Mouse (Mus musculus): Measurements from ENCODE around the gene Limch1.

Limch1 gene

GRCm38 (mm10) chr5:66855358-66856107 is 109.9 kb downstream of the Limch1 start:
- TF ChIP-seq CTCF (conservative IDR thresholded peaks at IDR 0.05; ENCODE audit: low read length) (no peak), POU5F1 (IDR thresholded peaks at IDR 0.05; ENCODE audit: borderline replicate concordance, low read length) (no peak), NANOG (IDR thresholded peaks at IDR 0.05; ENCODE audit: borderline replicate concordance, low read length) (no peak)
- Histone ChIP-seq H3K36me3 (ENCODE audit: insufficient read depth, low read length) (no peaks in the 10 kb centered on the region), H3K27me3 (ENCODE audit: insufficient read depth, low read length) (no peaks in the 10 kb centered on the region), H3K4me1 (replicated peaks; ENCODE audit: low read depth, low read length) (no peaks in the 10 kb centered on the region), H3K9me3 (ENCODE audit: low read length) (peaks cover 14% of the 10 kb centered on the region), H3K4me3 (replicated peaks; ENCODE audit: low read length) (no peak overlapping the region)

DNA sequence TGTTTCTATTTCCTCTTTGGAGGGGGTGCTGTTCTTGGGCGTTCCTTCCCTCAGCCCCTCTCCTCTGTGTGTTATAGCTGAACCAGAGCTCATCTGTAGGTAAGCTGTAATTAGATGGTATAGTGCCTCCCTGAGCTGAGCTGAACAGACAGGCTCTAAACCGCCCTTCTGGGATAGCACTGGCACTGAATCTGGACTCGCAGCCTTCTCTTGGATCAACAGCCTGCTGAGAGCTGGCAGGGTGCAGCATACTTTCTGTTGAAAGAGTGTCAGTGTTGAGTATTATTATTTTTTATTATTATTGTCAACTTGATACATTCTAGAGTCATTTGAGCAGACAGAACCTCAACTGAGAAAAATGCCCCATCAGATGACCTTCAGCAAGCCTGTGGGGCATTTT is 113.9 kb downstream of the Limch1 start:
- no peaks in the 10 kb centered on the region for H3K9me3 ChIP-seq (ENCODE audit: low read length)
- no peaks in the 10 kb centered on the region for H3K4me1 ChIP-seq (replicated peaks; ENCODE audit: low read depth, low read length)
- H3K4me3 ChIP-seq (replicated peaks; ENCODE audit: low read length), result no peak overlapping the region
- no peaks in the 10 kb centered on the region for H3K36me3 ChIP-seq (ENCODE audit: insufficient read depth, low read length)
- TF ChIP-seq CTCF (conservative IDR thresholded peaks at IDR 0.05; ENCODE audit: low read length) (no peak), NANOG (IDR thresholded peaks at IDR 0.05; ENCODE audit: borderline replicate concordance, low read length) (no peak), POU5F1 (IDR thresholded peaks at IDR 0.05; ENCODE audit: borderline replicate concordance, low read length) (no peak)
- H3K27me3 ChIP-seq (ENCODE audit: insufficient read depth, low read length), result no peaks in the 10 kb centered on the region

DNA sequence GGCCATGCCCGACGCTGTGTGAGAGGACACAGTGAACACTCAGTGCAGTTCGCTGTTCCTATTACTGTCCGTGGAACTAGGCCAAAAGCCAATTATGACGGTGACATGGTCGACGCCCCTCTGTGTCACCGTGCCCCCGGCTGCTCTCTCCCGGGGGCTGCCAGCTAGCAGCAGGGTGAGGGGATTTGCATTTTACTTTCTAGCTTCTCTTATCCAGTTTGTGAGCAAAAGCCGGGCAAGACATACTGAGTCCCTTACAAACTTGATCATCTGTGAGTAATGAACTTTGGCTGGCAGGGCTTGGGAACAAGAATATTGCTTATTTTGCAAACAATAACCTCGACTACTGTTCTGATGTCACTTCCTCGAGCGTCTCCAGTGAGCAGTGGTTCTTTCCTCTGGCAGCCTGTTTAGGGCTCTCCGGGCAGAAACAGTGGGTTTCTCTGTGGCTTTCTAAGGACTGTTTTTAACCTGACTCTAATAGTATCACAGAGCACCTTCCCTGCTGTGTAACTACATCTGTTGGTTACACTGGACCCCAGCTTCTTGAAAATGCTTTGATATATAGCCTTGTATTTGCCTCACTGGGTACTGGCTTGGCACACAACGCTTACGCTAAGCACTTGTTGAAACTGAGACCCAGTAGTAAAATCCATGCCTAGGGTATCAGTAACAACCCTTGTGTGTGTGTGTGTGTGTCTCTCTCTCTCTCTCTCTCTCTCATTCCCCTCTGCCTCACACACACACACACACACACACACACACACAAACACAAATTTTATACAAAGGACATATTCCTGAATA is 115.8 kb downstream of the Limch1 start:
- Histone ChIP-seq H3K4me1 (replicated peaks; ENCODE audit: low read depth, low read length) (no peaks in the 10 kb centered on the region), H3K27me3 (ENCODE audit: insufficient read depth, low read length) (no peaks in the 10 kb centered on the region), H3K4me3 (replicated peaks; ENCODE audit: low read length) (no peak overlapping the region), H3K36me3 (ENCODE audit: insufficient read depth, low read length) (no peaks in the 10 kb centered on the region), H3K9me3 (ENCODE audit: low read length) (no peaks in the 10 kb centered on the region)
- TF ChIP-seq NANOG (IDR thresholded peaks at IDR 0.05; ENCODE audit: borderline replicate concordance, low read length) (no peak), POU5F1 (IDR thresholded peaks at IDR 0.05; ENCODE audit: borderline replicate concordance, low read length) (no peak), CTCF (conservative IDR thresholded peaks at IDR 0.05; ENCODE audit: low read length) (no peak)

- Histone ChIP-seq H3K4me3 (replicated peaks; ENCODE audit: low read length) (no peak overlapping the region), H3K36me3 (ENCODE audit: insufficient read depth, low read length) (no peaks in the 10 kb centered on the region), H3K9me3 (ENCODE audit: low read length) (no peaks in the 10 kb centered on the region), H3K4me1 (replicated peaks; ENCODE audit: low read depth, low read length) (no peaks in the 10 kb centered on the region), H3K27me3 (ENCODE audit: insufficient read depth, low read length) (no peaks in the 10 kb centered on the region)
- TF ChIP-seq CTCF (conservative IDR thresholded peaks at IDR 0.05; ENCODE audit: low read length), result no peak
- TF ChIP-seq NANOG (IDR thresholded peaks at IDR 0.05; ENCODE audit: borderline replicate concordance, low read length), result no peak
- no peak for TF ChIP-seq POU5F1 (IDR thresholded peaks at IDR 0.05; ENCODE audit: borderline replicate concordance, low read length)
Measured at GRCm38 (mm10) chr5:66862151-66862550, 116.5 kb downstream of the Limch1 start.

DNA sequence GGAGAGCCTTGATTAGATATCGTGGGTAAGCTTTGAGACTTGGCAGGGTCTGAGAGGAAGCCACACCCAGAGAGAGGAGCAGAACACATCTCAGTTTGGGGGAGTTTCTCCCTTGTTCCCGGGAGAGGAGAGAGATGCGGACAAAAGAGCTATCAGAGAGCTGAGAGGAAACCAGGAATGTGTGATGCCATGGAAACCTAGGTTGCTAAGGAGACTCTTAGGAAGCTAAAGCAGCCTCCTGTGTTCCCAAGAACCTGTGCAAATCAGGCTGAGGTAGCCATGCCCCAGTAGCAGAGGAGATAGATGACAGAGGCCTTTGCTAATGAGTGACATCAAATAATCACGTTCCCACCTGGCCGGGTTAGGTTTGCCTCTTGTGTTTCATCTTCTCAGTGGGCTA is 119.6 kb downstream of the Limch1 start:
- no peaks in the 10 kb centered on the region for H3K9me3 ChIP-seq (ENCODE audit: low read length)
- H3K4me3 ChIP-seq (replicated peaks; ENCODE audit: low read length), result no peak overlapping the region
- 0 out of 2 replicates have a peak, but pooled peaks cover 3% of the 10 kb centered on the region for H3K27me3 ChIP-seq (ENCODE audit: insufficient read depth, low read length)
- no peaks in the 10 kb centered on the region for H3K4me1 ChIP-seq (replicated peaks; ENCODE audit: low read depth, low read length)
- no peak for TF ChIP-seq CTCF (conservative IDR thresholded peaks at IDR 0.05; ENCODE audit: low read length)
- no peak for TF ChIP-seq NANOG (IDR thresholded peaks at IDR 0.05; ENCODE audit: borderline replicate concordance, low read length)
- TF ChIP-seq POU5F1 (IDR thresholded peaks at IDR 0.05; ENCODE audit: borderline replicate concordance, low read length), result no peak
- H3K36me3 ChIP-seq (ENCODE audit: insufficient read depth, low read length), result no peaks in the 10 kb centered on the region

DNA sequence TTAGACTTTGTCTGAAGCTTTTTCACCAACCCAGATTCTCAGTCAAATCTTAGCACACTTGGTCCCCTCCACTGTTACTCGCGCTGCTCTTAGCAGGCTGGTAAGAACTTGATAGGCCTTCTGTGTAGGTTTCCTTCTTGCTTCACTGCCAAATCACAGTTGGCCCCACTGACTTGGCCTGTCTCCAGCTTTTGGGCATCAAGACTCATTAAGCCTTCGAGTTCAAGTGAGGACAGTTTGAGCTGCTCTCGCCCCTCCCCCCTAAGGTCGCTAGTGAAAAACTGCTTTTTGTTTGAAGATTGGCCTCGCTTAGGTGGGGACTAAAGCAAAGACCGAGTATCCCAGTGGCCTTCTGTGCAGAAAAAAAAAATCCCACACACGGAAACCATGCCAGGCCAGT is 120.4 kb downstream of the Limch1 start:
- TF ChIP-seq NANOG (IDR thresholded peaks at IDR 0.05; ENCODE audit: borderline replicate concordance, low read length) (no peak), CTCF (conservative IDR thresholded peaks at IDR 0.05; ENCODE audit: low read length) (no peak), POU5F1 (IDR thresholded peaks at IDR 0.05; ENCODE audit: borderline replicate concordance, low read length) (no peak)
- H3K9me3 ChIP-seq (ENCODE audit: low read length), result no peaks in the 10 kb centered on the region
- 0 out of 2 replicates have a peak, but pooled peaks cover 3% of the 10 kb centered on the region for H3K27me3 ChIP-seq (ENCODE audit: insufficient read depth, low read length)
- H3K4me3 ChIP-seq (replicated peaks; ENCODE audit: low read length), result no peak overlapping the region
- H3K36me3 ChIP-seq (ENCODE audit: insufficient read depth, low read length), result no peaks in the 10 kb centered on the region
- no peaks in the 10 kb centered on the region for H3K4me1 ChIP-seq (replicated peaks; ENCODE audit: low read depth, low read length)

GRCm38 (mm10) chr5:66869545-66869944 is 123.9 kb downstream of the Limch1 start:
- Histone ChIP-seq H3K9me3 (ENCODE audit: low read length) (no peaks in the 10 kb centered on the region), H3K36me3 (ENCODE audit: insufficient read depth, low read length) (no peaks in the 10 kb centered on the region), H3K27me3 (ENCODE audit: insufficient read depth, low read length) (0 out of 2 replicates have a peak, but pooled peaks cover 3% of the 10 kb centered on the region), H3K4me1 (replicated peaks; ENCODE audit: low read depth, low read length) (no peaks in the 10 kb centered on the region), H3K4me3 (replicated peaks; ENCODE audit: low read length) (no peak overlapping the region)
- TF ChIP-seq NANOG (IDR thresholded peaks at IDR 0.05; ENCODE audit: borderline replicate concordance, low read length) (no peak), POU5F1 (IDR thresholded peaks at IDR 0.05; ENCODE audit: borderline replicate concordance, low read length) (no peak), CTCF (conservative IDR thresholded peaks at IDR 0.05; ENCODE audit: low read length) (no peak)

DNA sequence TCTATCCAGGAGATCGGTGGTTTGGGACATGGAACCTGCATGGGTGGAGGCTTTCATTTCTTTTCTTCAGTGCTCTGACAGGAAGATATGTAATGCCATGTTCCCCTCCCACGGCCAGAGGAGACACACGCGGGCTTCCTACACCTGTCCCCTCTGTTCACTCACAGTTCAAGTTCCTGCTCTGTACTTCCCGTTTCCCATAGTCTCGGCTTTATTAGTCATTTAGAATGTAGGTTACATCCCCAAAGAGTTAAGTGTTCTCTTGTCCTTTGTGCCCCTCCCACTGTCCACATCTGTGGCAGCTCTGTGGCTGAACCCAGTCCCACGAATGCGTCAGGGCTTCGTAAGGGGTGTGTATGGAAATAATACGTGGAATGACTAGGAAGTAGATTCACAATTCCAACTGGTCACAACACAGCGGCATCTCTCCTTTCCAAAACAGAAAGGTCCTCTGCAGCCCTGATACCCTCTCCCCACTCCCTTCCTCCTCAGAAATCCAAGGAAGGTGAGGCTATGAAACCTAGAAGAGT is 126.0 kb downstream of the Limch1 start:
- Histone ChIP-seq H3K36me3 (ENCODE audit: insufficient read depth, low read length) (no peaks in the 10 kb centered on the region), H3K9me3 (ENCODE audit: low read length) (no peaks in the 10 kb centered on the region), H3K27me3 (ENCODE audit: insufficient read depth, low read length) (0 out of 2 replicates have a peak, but pooled peaks cover 3% of the 10 kb centered on the region), H3K4me3 (replicated peaks; ENCODE audit: low read length) (no peak overlapping the region), H3K4me1 (replicated peaks; ENCODE audit: low read depth, low read length) (no peaks in the 10 kb centered on the region)
- TF ChIP-seq CTCF (conservative IDR thresholded peaks at IDR 0.05; ENCODE audit: low read length) (no peak), NANOG (IDR thresholded peaks at IDR 0.05; ENCODE audit: borderline replicate concordance, low read length) (no peak), POU5F1 (IDR thresholded peaks at IDR 0.05; ENCODE audit: borderline replicate concordance, low read length) (no peak)
